Mouse (Mus musculus) bone marrow macrophage, adult 2 months (primary cell): ENCODE data around the gene Ift22.

Source experiments
- CTCF ChIP-seq: IDR thresholded peaks from 2 replicates; pipeline ENCODE4 v1.5.1; 2012; ENCODE audit warnings: low read depth, mild to moderate bottlenecking, low read length, moderate library complexity
- POLR2A ChIP-seq: IDR thresholded peaks from 2 replicates; pipeline ENCODE4 v1.6.1; 2012; ENCODE audit warnings: mild to moderate bottlenecking, low read depth, low read length, borderline replicate concordance

DNA sequence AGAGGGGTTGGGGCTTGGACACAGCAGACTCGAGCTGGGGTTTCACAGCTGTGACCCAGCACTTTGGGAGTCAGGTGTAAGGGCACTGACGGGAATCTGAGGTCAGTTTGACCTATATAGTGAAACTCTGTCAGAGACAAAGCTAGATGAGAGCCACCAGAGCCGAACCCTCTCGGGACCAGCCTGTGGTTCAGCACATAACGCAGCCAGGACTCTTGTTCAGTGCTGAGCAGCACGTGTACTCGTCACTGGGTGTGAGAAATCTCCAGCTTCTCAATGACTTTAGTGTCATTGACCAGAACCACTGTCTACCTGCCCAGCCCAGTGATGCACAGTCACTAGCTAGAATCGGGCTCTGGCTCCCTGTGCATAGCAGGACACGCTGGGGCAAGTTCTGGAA is 14.9 kb downstream of the Ift22 start:
- TF ChIP-seq CTCF = no peak
- no peak for TF ChIP-seq POLR2A
